Comparison of ENCODE assay signal across 11 mouse cellular contexts in genomic region chr13:52892791-52893190, GRCm38 (mm10). TPM values are rescaled to one million over a fixed set of nuclear protein-coding genes. Genes with fewer than 3 reads are reported as not detected.
DNase-seq lines count a peak whose midpoint lies in the region; ATAC-seq lines count a peak whose summit lies in the region.
"Had no signal": no experiment of that assay in that cellular context is flagged by ENCODE, and none has a peak within 500 bp of the region (broad histone marks: within the 10 kb centered on the region; RNA-seq: fewer than 3 reads in every experiment).

No protein-coding gene starts in this region.

- peak; percentile 81 for ATAC-seq in frontal cortex, adult (ENCODE audit: low TSS enrichment)
- ATAC-seq in erythroid progenitor cell, adult 5-6 weeks (replicated peaks; ENCODE audit: low FRiP score, poor library complexity, severe bottlenecking) = no peak
- ATAC-seq: activated CD4-positive, CD25-positive, alpha-beta regulatory T cell, adult 4 months; liver, embryonic 12.5 days had no signal

- no peak for DNase-seq in frontal cortex, postnatal 25 days (ENCODE audit: low spot score in 2 of 2)
- DNase-seq in right cerebral cortex, adult 18-20 months = peak; percentile 76
- DNase-seq in right cerebral cortex, postnatal 25 days = no peak
- peak; percentile 33 for DNase-seq in kidney, postnatal 10 days
- peak; percentile 72 for DNase-seq in skeletal muscle tissue, adult 2 months (ENCODE audit: low read depth, low spot score)
- no peak for DNase-seq in spleen, postnatal 4 days (ENCODE audit: low spot score in 2 of 2)
- DNase-seq: midbrain, embryonic 14.5 days had no signal

RNA-seq across cellular contexts. Expression of gene Auh, which starts 36.7 kb away (rescaled TPM):
- total RNA-seq in erythroid progenitor cell, adult 5-6 weeks (2015; ENCODE audit: low replicate concordance) = 21.4 and 40.7 TPM in 2 replicates
- total RNA-seq in erythroid progenitor cell, adult 5-6 weeks (2017; ENCODE audit: low replicate concordance) = 35.3 and 51.2 TPM in 2 replicates

Comparison
In these comparisons a context has a peak if more than half of its experiments do, and no peak if none do; other contexts are left out.
1. DNase-seq: peak in right cerebral cortex, adult 18-20 months (single experiment), kidney, postnatal 10 days (single experiment) and skeletal muscle tissue, adult 2 months (single experiment); none in frontal cortex, postnatal 25 days (0 of 2), right cerebral cortex, postnatal 25 days (single experiment) and spleen, postnatal 4 days (0 of 2).